Mouse (Mus musculus): Measurements from ENCODE around the gene Slc17a7. TPM values are rescaled to one million over a fixed set of nuclear protein-coding genes. Genes with fewer than 3 reads are reported as not detected.

The Slc17a7 gene
- total and polyA plus RNA-seq, 3 experiments = 18.3 to 29.1 (median 24.3) TPM

- H3K27me3 ChIP-seq (ENCODE audit: control insufficient read depth, insufficient read depth, low read length) = no peaks in the 10 kb centered on the region
These were observed 33.8 kb upstream of the Slc17a7 start for GRCm38 (mm10) chr7:45129776-45130512.

GRCm38 (mm10) chr7:45131850-45132249 lies 31.9 kb upstream of the Slc17a7 start:
- no peak overlapping the region for H3K9ac ChIP-seq (ENCODE audit: low read depth, low read length)
- no peak for TF ChIP-seq CTCF (IDR thresholded peaks at IDR 0.05)
- TF ChIP-seq EP300 (IDR thresholded peaks at IDR 0.05; ENCODE audit: insufficient read depth, low read depth, low read length) = no peak
- no peak for TF ChIP-seq POLR2A (IDR thresholded peaks at IDR 0.05; ENCODE audit: insufficient read depth, low read depth, low read length)
- DNase-seq = no peak
- H3K4me1 ChIP-seq (ENCODE audit: control insufficient read depth, insufficient read depth, low read length) = peaks cover 5% of the 10 kb centered on the region; the same call in 1 of the 2 replicates
- peaks cover 7% of the 10 kb centered on the region for H3K36me3 ChIP-seq (ENCODE audit: control insufficient read depth, insufficient read depth, low read length)
- WGBS = 81% methylated on average over 11 of the region's 11 CpGs
- intact Hi-C loops (cut with DNase I) = no loop called here
- H3K79me2 ChIP-seq (replicated peaks; ENCODE audit: control insufficient read depth, insufficient read depth, low read length) = no peaks in the 10 kb centered on the region; the same call in 1 of the 2 replicates
- H3K27ac ChIP-seq = no peak overlapping the region
- H3K27me3 ChIP-seq (ENCODE audit: control insufficient read depth, insufficient read depth, low read length) = no peaks in the 10 kb centered on the region
- H3K4me3 ChIP-seq = no peak overlapping the region

More at GRCm38 (mm10) chr7:45129776-45130512, 33.8 kb upstream of the Slc17a7 start:
- Histone ChIP-seq H3K36me3 (ENCODE audit: control insufficient read depth, insufficient read depth, low read length) (peaks cover 7% of the 10 kb centered on the region), H3K9ac (ENCODE audit: low read depth, low read length) (no peak overlapping the region), H3K4me1 (ENCODE audit: control insufficient read depth, insufficient read depth, low read length) (peaks cover 4% of the 10 kb centered on the region; the same call in 1 of the 2 replicates), H3K79me2 (replicated peaks; ENCODE audit: control insufficient read depth, insufficient read depth, low read length) (no peaks in the 10 kb centered on the region; the same call in 1 of the 2 replicates), H3K27ac (no peak overlapping the region), H3K4me3 (no peak overlapping the region)
- intact Hi-C loops (cut with DNase I) = loop anchor here (1.0 kb wide), 1 partner anchor 24 kb away; the partner anchor contains the start of genes Aldh16a1 and Pih1d1
- TF ChIP-seq CTCF (IDR thresholded peaks at IDR 0.05) = no peak
- no peak for TF ChIP-seq POLR2A (IDR thresholded peaks at IDR 0.05; ENCODE audit: insufficient read depth, low read depth, low read length)
- TF ChIP-seq EP300 (IDR thresholded peaks at IDR 0.05; ENCODE audit: insufficient read depth, low read depth, low read length) = no peak
- DNase-seq = no peak
- 72% methylated on average over 15 of the region's 15 CpGs for WGBS

GRCm38 (mm10) chr7:45133446-45134159 lies 30.1 kb upstream of the Slc17a7 start:
- H3K79me2 ChIP-seq (replicated peaks; ENCODE audit: control insufficient read depth, insufficient read depth, low read length) = no peaks in the 10 kb centered on the region
- intact Hi-C loops (cut with DNase I) = no loop called here
- peaks cover 5% of the 10 kb centered on the region; the same call in 1 of the 2 replicates for H3K4me1 ChIP-seq (ENCODE audit: control insufficient read depth, insufficient read depth, low read length)
- H3K27me3 ChIP-seq (ENCODE audit: control insufficient read depth, insufficient read depth, low read length) = no peaks in the 10 kb centered on the region
- H3K36me3 ChIP-seq (ENCODE audit: control insufficient read depth, insufficient read depth, low read length) = no peaks in the 10 kb centered on the region
- 86% methylated on average over 8 of the region's 8 CpGs for WGBS
- no peak overlapping the region for H3K4me3 ChIP-seq
- DNase-seq = no peak
- no peak overlapping the region for H3K27ac ChIP-seq
- H3K9ac ChIP-seq (ENCODE audit: low read depth, low read length) = no peak overlapping the region
- peak; percentile 52 for TF ChIP-seq CTCF (IDR thresholded peaks at IDR 0.05)
- TF ChIP-seq POLR2A (IDR thresholded peaks at IDR 0.05; ENCODE audit: insufficient read depth, low read depth, low read length) = no peak

- Histone ChIP-seq H3K4me3 (no peak overlapping the region), H3K36me3 (ENCODE audit: control insufficient read depth, insufficient read depth, low read length) (no peaks in the 10 kb centered on the region)
- TF ChIP-seq CTCF (IDR thresholded peaks at IDR 0.05) (no peak), EP300 (IDR thresholded peaks at IDR 0.05; ENCODE audit: insufficient read depth, low read depth, low read length) (no peak), POLR2A (IDR thresholded peaks at IDR 0.05; ENCODE audit: insufficient read depth, low read depth, low read length) (no peak)
These were observed 29.2 kb upstream of the Slc17a7 start for GRCm38 (mm10) chr7:45134544-45135026.

GRCm38 (mm10) chr7:45135370-45135769 lies 28.4 kb upstream of the Slc17a7 start:
- peak overlapping the region; percentile 96 for H3K27ac ChIP-seq
- TF ChIP-seq CTCF (IDR thresholded peaks at IDR 0.05) (no peak), POLR2A (IDR thresholded peaks at IDR 0.05; ENCODE audit: insufficient read depth, low read depth, low read length) (no peak), EP300 (IDR thresholded peaks at IDR 0.05; ENCODE audit: insufficient read depth, low read depth, low read length) (no peak)
- no peaks in the 10 kb centered on the region for H3K27me3 ChIP-seq (ENCODE audit: control insufficient read depth, insufficient read depth, low read length)
- peak overlapping the region; percentile 39 for H3K9ac ChIP-seq (ENCODE audit: low read depth, low read length)
- no peaks in the 10 kb centered on the region for H3K36me3 ChIP-seq (ENCODE audit: control insufficient read depth, insufficient read depth, low read length)
- no peak for DNase-seq
- peak overlapping the region; percentile 69 for H3K4me3 ChIP-seq
- H3K79me2 ChIP-seq (replicated peaks; ENCODE audit: control insufficient read depth, insufficient read depth, low read length) = no peaks in the 10 kb centered on the region
- intact Hi-C loops (cut with DNase I) = loop anchor here (5.0 kb wide), 1 partner anchor 153 kb away; no protein-coding TSS in a partner anchor
- whole genome bisulfite sequencing = 74% methylated on average over 3 of the region's 3 CpGs
- H3K4me1 ChIP-seq (ENCODE audit: control insufficient read depth, insufficient read depth, low read length) = peaks cover 4% of the 10 kb centered on the region; the same call in 1 of the 2 replicates

More at GRCm38 (mm10) chr7:45134544-45135026, 29.2 kb upstream of the Slc17a7 start:
- intact Hi-C loops (cut with DNase I) = loop anchor here (5.0 kb wide), 1 partner anchor 152 kb away; no protein-coding TSS in a partner anchor
- Histone ChIP-seq H3K9ac (ENCODE audit: low read depth, low read length) (no peak overlapping the region), H3K27me3 (ENCODE audit: control insufficient read depth, insufficient read depth, low read length) (no peaks in the 10 kb centered on the region), H3K27ac (no peak overlapping the region), H3K79me2 (replicated peaks; ENCODE audit: control insufficient read depth, insufficient read depth, low read length) (no peaks in the 10 kb centered on the region), H3K4me1 (ENCODE audit: control insufficient read depth, insufficient read depth, low read length) (peaks cover 4% of the 10 kb centered on the region; the same call in 1 of the 2 replicates)
- peak in 1 of 2 experiments; percentile 49 for DNase-seq
- WGBS = 37% methylated on average over 12 of the region's 12 CpGs

All from heart, adult 2 months (tissue).